Mouse (Mus musculus) CD4-positive helper T cell, adult 2 months (primary cell): Measurements from ENCODE around the gene Ndufa9.

Experiments
- DNase-seq: peaks from one replicate; pipeline ENCODE4 v3.0.0-alpha.2; 2012; ENCODE audit warnings: low read depth, missing footprints, low spot score

Ndufa9 gene

DNA sequence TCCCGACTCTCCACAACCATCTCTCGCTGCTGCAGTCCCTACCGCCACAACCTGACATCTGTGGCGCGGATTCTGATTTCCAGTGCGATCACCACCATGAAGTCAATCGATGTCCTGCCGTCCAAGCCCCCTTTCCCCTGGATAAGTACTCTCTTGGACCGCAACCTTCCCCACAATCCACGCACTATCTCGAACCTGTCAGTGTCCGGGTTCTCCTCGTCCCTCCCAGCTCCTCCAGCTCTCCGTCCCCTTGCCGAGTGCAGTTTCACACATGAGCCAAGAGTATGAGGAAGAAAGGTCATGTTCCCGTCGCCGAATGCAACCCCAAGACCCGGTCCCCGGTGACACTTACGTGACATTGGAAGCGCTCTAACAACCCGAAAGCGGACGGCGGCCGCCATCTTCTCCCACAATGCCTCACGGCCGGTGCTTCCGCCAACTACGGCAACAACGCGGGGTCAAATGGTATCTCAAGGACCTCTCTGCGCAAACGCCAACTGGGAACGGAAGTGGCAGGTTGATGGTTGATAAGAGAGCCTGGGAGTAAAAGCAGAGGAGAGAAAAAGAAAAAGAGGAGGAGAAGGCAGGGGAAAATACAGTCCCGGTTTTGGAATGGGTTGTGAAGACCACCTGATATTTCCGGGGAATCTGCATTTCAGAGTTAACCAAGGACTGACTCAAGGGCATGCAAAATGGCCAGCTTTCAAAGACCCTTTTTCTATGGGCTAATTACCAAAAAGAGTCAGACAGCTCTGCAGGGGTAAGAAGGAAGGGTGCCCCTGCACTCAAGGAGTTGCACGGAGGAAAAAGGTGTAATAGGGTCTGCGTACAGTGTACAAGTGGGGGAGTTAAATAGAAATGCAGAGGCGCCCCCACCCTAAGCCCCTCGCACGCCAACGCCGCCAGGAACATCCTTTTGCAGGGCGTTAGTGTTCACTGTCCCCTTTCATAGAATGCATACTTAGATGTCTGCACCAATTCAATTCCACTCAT is at the start of gene Ndufa9:
Gene Ndufa9, minus strand, starts transcription at position 425 of the 993 bp plus-strand sequence.
- DNase-seq = peak; percentile 93

DNA sequence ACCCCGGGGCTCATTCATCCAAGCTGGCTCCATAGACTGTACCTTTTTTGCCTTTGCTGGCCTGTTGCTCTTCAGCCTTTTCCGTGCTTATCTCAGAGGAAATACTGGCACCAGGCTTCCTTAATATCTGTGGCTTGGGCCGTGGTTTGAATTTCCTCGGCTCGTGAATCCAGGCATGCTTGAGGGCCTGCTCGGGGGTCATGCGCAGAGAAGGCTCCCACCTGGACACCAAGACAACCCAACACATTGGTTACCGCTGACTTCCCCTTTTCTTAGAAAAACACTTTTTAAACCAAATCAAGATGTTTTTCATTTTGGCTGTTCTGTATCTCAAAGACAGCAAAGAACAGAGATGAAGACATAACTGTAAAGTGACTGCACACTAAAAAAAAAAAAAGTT is 28.2 kb upstream of the Ndufa9 start:
- DNase-seq = no peak

DNA sequence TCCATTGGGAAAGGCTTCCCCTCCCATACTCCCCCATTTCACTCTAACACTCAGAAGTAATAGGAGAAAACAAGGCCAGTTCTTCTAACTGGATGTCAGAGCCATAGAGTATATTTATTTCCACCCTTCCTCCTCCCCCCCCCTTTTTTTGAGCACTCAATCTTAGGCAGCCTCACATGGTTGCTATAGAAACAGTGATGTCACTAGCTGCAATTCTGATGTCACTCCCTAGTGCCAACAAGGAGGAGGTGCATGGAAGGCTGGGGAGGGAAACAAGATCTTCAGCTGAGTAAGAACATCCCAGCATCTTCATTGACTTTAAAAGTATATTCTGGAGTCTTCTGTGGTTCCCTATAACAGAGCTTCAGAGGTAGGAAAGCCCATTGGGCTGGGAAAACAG is 3.9 kb upstream of the Ndufa9 start, which contains the start of gene Akap3:
Gene Akap3, plus strand, starts transcription at position 218 of the 400 bp plus-strand sequence.
- peak; percentile 32 for DNase-seq

DNA sequence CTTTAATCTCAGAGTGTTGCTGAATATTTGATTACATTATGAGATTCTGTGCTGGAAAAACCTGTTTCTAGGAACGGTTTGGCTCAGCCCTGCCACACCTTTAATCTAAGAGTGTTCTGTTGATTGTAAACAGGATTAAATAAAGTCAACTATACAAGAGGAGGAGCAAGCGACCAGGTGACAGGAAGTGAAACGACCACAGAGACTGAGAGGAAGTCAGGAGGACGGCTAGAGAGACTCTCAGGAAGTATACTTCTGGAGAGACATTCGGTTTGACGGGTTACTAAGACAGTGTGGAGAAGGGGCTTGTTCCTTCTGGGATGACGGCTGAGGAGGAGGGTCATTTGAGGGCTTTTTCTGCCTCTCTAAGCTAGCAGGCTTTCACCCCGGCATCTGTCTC is 12.3 kb downstream of the Ndufa9 start:
- peak; percentile 25 for DNase-seq

DNA sequence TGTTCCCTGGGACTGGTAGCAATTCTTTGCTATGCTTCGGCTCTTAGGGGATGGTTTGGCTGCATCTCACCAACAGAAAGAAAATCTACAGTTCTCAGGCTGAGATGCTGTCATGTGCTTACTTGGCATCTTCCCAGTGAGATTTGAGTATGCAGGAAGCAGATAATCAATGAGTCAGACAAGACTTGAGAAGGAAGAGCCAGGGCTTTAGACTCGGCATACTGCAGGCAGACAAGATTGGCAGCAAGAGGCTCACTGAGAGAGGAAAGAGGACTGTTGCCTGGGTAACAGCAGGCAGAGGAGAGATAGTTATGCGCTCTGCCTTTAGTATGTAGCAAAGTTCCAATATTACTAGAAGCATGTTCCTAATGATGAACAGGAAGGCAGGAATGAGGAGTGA is 25.8 kb downstream of the Ndufa9 start:
- no peak for DNase-seq

DNA sequence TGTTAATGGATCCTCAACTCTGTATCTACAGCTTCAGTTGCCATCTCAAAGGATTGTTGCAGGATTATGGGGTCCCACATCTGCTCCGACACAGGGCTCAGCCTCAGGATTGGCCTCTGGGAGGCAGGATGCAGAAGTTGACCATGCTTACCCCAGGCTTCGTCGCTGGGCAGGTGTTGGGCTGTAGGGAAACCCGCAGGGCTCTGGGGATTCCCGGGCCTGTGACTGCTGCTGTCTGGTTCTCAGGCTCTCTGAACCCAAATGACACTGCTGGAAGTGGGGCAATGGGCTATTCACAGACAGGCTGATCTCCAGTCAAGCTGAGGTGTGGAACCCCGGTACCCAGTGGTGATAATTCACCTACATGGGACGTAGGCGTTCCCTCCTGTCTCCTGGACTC is 32.6 kb downstream of the Ndufa9 start:
- DNase-seq = no peak

DNA sequence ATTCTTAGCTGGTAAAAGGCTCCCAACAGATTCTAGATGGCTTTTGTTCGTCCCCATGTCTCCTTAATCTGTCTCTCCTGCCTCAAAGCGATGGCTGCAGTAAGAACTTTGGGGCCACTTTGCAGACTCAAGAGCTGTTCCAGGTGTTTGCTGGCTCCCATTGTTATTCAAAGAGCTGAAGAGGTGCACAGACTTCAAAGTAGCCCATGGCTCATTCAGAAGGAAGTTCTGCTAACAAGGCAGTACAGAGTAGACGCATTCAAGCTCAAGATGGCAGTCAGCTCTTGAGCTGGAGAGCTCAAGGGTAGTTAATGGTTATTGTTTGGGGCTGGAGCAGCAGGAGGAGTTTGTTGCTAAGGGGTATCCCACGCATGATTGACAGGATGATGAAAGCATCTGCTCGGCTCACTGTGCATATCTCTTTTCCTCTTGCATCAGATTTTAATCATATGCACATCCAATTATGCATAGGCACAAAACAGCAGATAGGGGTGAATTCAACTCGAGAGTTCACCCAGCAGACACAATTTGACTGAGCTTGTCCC is 33.7 kb downstream of the Ndufa9 start:
- no peak for DNase-seq

DNA sequence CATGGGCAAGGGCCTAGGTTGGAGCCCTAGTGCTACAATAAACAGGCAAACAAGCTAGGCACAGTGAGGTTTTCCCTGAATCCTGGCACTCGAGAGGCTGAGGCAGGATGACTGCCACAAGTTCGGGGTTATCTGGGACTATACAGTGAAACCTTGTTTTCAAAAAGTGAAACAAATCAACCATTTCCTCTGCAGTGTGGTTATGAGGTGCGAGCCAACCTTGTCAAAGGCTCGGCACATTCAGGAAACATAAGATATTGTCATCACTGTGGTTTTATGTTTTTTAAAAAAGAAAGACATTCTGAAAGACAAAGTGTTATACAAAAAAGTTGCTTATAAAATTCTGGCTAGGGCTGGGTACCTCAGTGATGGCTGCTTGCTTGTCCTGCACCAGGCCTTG is 37.5 kb downstream of the Ndufa9 start:
- peak; percentile 70 for DNase-seq

DNA sequence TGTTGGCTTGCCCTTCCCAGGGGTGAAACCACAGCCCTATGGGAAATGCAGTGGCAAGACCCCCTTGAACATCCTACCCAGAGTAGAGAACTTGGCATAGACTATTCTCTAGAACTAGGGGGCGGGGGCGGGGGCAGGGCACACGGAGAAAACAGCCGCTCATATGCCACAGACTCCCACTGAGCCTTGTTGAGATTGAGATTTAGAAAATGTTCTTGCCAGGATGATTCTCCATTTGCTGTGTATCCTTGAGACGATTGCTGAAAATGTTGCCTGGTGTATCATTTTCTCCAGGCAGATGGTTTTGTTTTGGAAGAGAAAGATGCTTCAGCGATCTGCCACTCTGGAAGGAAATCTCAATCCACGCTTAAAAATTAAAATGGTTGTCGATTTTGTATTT is 40.4 kb downstream of the Ndufa9 start:
- no peak for DNase-seq

DNA sequence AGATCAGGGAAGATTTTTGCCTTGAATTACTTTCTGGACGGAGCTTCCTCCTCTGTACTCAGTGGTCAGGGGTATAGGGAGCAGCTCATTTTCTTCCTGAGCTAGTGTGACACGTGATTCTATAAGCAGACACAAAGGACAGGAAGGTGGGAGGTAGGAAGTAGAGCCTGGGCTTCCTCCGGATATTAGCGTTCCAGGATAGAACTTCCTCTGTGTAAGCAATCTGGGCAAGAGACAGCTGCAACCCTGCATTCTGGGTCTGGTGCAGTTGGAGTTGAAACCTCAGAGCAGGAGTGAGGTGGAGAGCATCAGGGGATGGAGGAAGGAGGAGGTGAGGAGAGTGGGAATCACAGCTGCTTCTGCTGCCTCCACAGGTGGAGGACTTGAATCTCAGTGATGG is 40.8 kb downstream of the Ndufa9 start:
- peak; percentile 10 for DNase-seq

DNA sequence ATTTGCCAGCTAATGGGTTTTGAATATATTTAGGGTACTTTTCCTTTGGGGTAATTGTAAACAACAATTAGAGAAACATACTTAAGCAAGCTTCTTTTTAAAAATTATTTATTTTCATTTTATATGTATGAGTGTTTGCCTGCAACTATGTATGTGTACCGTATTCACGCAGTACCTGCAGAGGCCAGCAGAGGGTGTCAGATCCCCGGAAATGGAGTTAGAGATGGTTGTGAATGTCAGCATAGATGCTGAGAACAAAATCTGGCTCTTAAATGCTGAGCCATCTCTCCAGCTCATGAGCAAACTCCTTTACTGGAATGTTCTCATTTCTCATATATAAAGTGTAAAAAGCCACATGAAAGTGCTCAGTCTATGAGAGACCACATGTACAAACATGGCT is 42.2 kb downstream of the Ndufa9 start:
- DNase-seq = peak; percentile 25

DNA sequence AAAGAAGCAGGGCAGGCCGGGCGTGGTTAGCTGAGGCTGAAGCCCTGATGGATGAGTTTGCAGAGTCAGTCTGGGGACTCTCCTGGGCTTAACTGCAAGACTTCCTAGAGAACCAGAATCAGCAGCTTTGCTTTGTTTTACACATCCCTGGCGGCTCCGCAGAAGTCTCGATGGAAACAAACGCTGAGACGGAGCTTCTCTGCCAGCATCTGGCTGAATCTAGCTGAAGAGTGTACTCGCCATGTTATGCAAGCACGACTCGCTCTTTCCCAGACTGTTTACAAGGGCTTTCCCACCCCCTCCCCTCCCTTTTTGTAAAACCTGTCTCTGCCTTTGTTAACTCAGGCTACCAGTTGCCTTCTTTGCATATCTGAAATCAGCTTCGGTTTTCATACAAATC is 46.0 kb downstream of the Ndufa9 start:
- no peak for DNase-seq

DNA sequence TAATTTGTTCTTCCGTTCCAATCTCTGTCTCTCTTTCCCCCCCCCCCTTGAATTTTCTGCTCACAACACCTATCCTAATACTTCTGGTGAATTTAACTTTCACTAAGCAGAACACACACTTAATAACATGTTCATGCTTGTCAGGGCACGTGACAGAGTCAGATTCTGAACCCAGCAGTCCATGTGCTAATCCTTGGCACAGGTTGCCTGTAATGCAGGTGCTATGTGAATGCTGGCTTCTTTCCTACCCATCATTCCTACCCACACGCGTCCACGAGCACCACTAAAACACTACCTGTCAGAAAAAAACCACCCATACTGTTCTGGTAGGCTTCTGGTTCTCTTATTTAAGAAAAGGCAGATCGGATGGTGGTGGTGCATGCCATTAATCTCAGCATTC is 54.2 kb downstream of the Ndufa9 start:
- no peak for DNase-seq

DNA sequence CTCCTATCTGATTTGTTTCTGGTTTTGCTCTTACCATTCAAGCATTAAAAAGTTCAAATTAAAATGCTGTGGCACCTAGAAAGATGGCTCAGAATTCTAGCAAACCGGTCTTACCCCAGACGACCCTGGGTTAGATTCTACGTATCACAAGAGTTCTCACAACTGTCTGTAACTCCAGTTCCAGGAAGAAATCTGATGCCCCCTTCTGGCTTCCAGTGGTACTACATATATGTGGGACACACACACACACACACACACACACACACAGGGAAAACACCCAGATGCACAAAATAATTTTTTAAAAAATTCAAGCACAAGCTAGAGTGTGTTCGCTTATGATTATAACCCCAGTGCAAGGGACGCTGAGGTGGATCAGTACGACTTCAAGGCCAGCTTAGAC is 55.2 kb downstream of the Ndufa9 start:
- no peak for DNase-seq

DNA sequence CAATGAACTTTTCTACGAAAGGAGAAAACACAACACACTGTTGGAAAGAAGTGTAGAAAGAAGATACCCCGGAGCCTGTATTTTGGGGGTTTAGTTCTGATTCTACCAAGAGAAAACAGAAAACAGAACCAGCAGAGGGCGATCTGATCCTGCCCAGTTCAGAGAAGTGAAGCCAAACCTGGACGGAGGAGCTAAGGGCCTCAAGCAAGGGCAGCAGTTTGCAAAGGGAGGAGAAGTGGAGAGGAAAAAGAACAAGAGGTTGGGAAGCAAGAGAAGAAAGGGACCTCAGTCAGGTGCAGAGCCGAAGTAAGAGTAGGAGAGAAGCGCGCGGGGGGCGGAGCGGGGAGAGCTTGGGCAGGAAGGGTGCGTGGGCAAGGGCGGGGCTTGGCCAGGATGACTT is 57.0 kb downstream of the Ndufa9 start:
- peak; percentile 57 for DNase-seq

DNA sequence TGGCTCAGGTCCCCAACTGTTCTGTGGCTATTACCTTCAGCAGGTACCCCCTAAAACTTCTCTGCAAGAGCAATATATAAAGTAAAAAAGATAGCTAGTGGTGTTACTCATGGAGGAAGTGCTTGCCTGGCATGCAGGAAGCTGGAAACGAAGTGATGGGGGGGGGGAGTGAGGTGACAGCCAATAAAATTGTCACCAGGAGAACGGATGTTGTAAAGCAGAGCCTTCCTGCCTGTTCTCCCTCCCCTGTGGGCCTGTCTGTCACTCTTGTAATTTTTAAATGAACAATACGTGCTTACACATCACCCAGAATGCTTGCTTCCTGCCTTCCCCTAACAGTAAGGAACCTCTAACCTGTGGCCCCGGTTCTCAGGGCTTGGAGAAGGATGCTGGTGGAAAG is 57.4 kb downstream of the Ndufa9 start:
- no peak for DNase-seq

DNA sequence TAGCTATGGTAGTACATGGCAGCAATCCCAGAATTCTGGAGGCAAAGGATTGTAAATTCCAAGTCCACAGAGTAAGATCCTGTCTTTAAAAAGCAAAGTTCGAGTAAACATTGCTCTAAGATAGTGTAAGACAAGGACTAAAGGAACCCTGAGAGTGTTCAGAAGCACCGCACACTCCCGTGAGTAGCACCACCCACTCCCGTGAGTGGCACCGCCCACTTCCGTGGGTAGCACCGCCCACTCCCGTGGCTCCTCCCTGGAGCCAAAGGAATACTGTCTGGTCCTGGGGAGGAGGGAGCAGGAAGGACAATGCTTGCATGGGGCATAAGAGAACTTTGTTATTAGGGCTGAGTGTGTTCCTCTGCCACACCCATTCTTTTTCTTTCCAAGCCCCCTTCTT is 60.1 kb downstream of the Ndufa9 start:
- no peak for DNase-seq

DNA sequence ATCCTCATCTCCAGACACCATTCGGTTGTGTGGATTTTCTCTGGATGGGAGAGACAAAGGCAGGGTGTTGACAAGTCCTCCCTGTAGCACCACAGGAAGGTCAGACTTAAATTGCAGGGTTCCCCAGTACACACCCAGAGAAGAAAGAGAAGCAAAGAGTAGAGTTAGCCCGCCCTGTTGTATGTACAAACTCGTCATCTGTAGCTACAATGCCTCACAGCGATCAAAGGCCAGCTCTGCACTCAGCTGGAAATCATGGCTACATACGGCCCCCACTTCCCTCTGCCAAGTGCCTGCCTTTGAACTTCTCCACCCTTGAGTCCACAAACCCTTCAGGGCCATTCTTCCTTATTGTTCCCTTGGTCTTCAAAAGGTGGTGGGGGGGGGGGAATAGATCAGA is 64.7 kb downstream of the Ndufa9 start:
- no peak for DNase-seq

DNA sequence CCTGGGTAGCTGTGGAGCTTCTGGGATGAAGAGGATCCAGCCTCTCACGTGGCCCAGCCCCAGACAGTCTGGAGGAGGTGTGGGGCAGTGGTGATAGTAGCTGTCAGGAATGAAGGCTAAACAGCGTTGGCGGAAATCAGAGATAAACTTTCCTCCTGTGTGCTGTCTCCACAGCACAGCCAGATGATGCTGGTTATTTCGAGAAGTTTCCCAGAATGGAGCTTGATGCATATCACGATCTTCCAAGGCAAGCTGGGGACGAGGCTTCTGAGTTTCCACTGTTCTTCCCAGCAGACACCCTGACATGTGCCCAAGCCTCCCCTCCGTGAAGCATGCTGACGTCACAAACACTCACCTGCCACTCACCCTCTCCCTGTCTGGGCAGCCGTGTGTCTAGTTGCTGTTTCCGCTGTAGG is 65.3 kb downstream of the Ndufa9 start:
- DNase-seq = no peak

DNA sequence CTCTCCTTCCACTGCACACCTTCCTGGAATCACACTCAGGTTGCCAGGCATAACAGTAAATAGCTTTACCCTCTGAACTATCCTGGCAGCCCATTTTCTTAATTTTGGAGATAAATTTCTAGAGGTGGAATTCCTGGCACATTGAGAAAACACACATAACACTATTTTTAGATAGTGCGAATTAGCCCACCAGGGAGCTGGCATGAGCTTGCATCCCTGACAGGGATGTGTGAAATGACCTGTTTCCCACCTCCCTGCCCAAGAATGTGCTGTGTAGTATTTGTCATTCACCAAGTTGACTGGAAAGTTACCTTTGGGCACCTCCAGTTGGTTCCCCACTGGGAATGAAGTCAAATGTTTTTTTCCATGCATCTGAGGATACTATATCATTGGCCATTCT is 65.9 kb downstream of the Ndufa9 start:
- DNase-seq = no peak

DNA sequence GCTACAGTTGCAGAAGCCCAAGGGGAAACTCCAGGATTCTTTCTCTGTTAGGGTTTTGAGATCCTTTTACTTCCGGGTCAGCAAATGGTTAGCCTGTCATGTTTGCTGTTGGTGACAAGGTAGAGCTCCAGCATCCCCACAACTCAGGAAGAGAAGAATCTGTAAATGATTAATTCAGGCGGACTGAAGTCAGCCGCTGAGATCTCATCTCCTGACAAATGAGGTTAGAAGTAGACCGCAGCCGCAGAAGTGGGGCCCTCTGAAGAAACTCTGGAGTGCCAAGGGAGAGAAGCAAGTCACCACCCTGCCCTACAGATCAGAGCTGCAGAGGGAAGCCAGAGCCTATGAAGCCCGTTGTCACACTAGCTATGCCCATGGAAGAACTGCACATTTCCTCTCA is 71.0 kb downstream of the Ndufa9 start:
- no peak for DNase-seq

DNA sequence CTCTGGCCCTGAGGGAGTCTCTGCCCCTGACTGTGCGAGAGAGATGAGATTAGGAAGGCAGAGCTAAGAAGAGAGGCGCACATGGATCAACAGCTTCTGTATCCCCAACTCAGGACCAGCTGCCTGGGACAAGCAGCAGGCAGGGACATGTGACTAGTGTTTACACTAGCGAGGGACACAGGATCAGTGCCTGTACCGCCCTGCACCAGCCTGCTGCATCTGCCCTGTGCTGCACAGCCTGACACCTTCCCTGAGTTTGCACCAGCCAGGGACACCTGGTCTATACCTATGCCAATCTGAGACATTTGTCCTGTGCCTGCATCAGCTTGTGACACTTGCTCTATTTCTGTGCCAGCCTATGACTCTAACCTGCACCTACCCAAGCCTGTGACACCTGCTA is 75.1 kb downstream of the Ndufa9 start:
- no peak for DNase-seq

DNA sequence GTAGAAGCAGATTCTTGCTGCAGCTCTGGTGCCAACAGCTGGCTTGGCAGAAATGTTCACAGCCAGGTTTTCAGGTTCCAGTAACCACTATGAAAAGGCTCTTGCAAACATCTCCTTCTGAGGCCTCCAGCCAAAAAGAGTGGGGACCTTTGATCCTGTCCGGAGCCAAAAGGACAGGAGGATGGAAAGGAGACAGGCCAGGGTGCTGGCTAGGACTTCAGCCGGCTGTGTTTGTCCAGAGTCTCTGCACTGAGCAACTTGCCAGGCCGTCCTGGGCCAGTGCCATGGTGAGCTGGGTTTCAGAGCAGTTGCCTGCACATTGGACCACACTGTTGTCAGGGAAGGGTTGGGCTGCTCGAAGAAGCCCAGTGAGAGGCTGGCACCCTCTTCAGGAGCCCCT is 76.6 kb downstream of the Ndufa9 start:
- no peak for DNase-seq
